Mouse (Mus musculus): ENCODE measurements around the gene Chac2. TPM values are rescaled to one million over a fixed set of nuclear protein-coding genes. Genes with fewer than 3 reads are reported as not detected.
A peak's percentile ranks its signal among the peaks of the same experiment; 100 is the strongest.
"Not testable (repeated sequence)": the region's sequence is repeated elsewhere in the genome, so short reads cannot be mapped to it uniquely, and the experiment has no call there.

Chac2 gene
- 72.1 and 90.4 TPM in 2 replicates for polyA plus RNA-seq (2015; fragmentation: Nextera tagmentation; extraction: Ambion mirVana)

GRCm38 (mm10) chr11:30985877-30986624 is at the start of gene Chac2:
TSS of gene Chac2 (minus strand) at chr11:30986350.
- Histone ChIP-seq H3K27ac (peak within 1 kb of the TSS; percentile 92), H3K4me3 (replicated peaks) (peak within 1 kb of the TSS; percentile 74), H3K4me2 (peak within 1 kb of the TSS; percentile 74), H3K9ac (peak within 1 kb of the TSS; percentile 93), H3K36me3 (peaks cover 10% of the 10 kb centered on the region), H3K4me1 (replicated peaks) (peaks cover 24% of the 10 kb centered on the region), H3K9me3 (replicated peaks) (no peaks in the 10 kb centered on the region), H3K27me3 (no peaks in the 10 kb centered on the region)
- ATAC-seq (ENCODE audit: low read depth) (peak; percentile 99), DNase-seq (peak; percentile 78)
- WGBS (ENCODE audit: insufficient replicate concordance): under 1% methylated on average over 22 of the region's 22 CpGs

- DNase-seq (no peak), ATAC-seq (ENCODE audit: low read depth) (no peak)
- Histone ChIP-seq H3K9me3 (replicated peaks) (peaks cover 7% of the 10 kb centered on the region; the same call in 1 of the 2 replicates), H3K27ac (no peak overlapping the region), H3K27me3 (no peaks in the 10 kb centered on the region), H3K9ac (no peak overlapping the region), H3K4me1 (replicated peaks) (no peaks in the 10 kb centered on the region), H3K4me2 (no peak overlapping the region), H3K4me3 (replicated peaks) (no peak overlapping the region), H3K36me3 (peaks cover 9% of the 10 kb centered on the region)
- WGBS (ENCODE audit: insufficient replicate concordance): 89% methylated on average over 4 of the region's 4 CpGs
Measured at GRCm38 (mm10) chr11:31034958-31035357, 48.8 kb upstream of the Chac2 start.

- not testable (repeated sequence) for H3K36me3 ChIP-seq; ATAC-seq (ENCODE audit: low read depth); DNase-seq; H3K9me3 ChIP-seq (replicated peaks); H3K27ac ChIP-seq; H3K4me1 ChIP-seq (replicated peaks); H3K9ac ChIP-seq; H3K4me3 ChIP-seq (replicated peaks); H3K4me2 ChIP-seq; H3K27me3 ChIP-seq
- WGBS (ENCODE audit: insufficient replicate concordance): 70% methylated on average over 15 of the region's 15 CpGs
Measured at GRCm38 (mm10) chr11:31017466-31017865, 31.3 kb upstream of the Chac2 start.

- 78% methylated on average over 1 of the region's 1 CpGs for WGBS (ENCODE audit: insufficient replicate concordance)
- DNase-seq; H3K9me3 ChIP-seq (replicated peaks); H3K27ac ChIP-seq; H3K36me3 ChIP-seq; H3K27me3 ChIP-seq; H3K9ac ChIP-seq: not testable (repeated sequence)
- Histone ChIP-seq H3K4me2 (0 out of 2 replicates have a peak overlapping the region, but pooled peaks have one; percentile 2), H3K4me3 (replicated peaks) (0 out of 2 replicates have a peak overlapping the region, but pooled peaks have one; percentile 16), H3K4me1 (replicated peaks) (peaks cover 12% of the 10 kb centered on the region)
- peak; percentile 26; the same call in 1 of the 2 replicates for ATAC-seq (ENCODE audit: low read depth)
Measured at GRCm38 (mm10) chr11:31009668-31010067, 23.5 kb upstream of the Chac2 start.

- Histone ChIP-seq H3K9ac (peak overlapping the region; percentile 61), H3K27ac (peak overlapping the region; percentile 90), H3K4me1 (replicated peaks) (peaks cover 56% of the 10 kb centered on the region), H3K4me3 (replicated peaks) (no peak overlapping the region), H3K4me2 (peak overlapping the region; percentile 34), H3K9me3 (replicated peaks) (no peaks in the 10 kb centered on the region), H3K27me3 (no peaks in the 10 kb centered on the region), H3K36me3 (0 out of 2 replicates have a peak, but pooled peaks cover 3% of the 10 kb centered on the region)
- ATAC-seq (ENCODE audit: low read depth) (peak; percentile 90), DNase-seq (peak; percentile 58)
- WGBS (ENCODE audit: insufficient replicate concordance): 27% methylated on average over 4 of the region's 4 CpGs
Measured at GRCm38 (mm10) chr11:31001169-31001908, 15.2 kb upstream of the Chac2 start.

GRCm38 (mm10) chr11:31000028-31000427 is 13.9 kb upstream of the Chac2 start:
- Histone ChIP-seq H3K4me1 (replicated peaks) (peaks cover 58% of the 10 kb centered on the region), H3K9me3 (replicated peaks) (no peaks in the 10 kb centered on the region), H3K4me2 (0 out of 2 replicates have a peak overlapping the region, but pooled peaks have one; percentile 0), H3K27me3 (no peaks in the 10 kb centered on the region), H3K9ac (peak overlapping the region; percentile 39; the same call in 1 of the 2 replicates), H3K4me3 (replicated peaks) (no peak overlapping the region), H3K27ac (peak overlapping the region; percentile 90), H3K36me3 (no peaks in the 10 kb centered on the region)
- WGBS (ENCODE audit: insufficient replicate concordance): 20% methylated on average over 2 of the region's 2 CpGs
- ATAC-seq (ENCODE audit: low read depth) (no peak), DNase-seq (peak; percentile 38)

GRCm38 (mm10) chr11:30998704-30999103 is 12.6 kb upstream of the Chac2 start:
- Histone ChIP-seq H3K4me2 (peak overlapping the region; percentile 7), H3K9me3 (replicated peaks) (no peaks in the 10 kb centered on the region), H3K27me3 (no peaks in the 10 kb centered on the region), H3K36me3 (no peaks in the 10 kb centered on the region), H3K27ac (peak overlapping the region; percentile 90), H3K4me1 (replicated peaks) (peaks cover 58% of the 10 kb centered on the region), H3K9ac (peak overlapping the region; percentile 24), H3K4me3 (replicated peaks) (no peak overlapping the region)
- 34% methylated on average over 2 of the region's 2 CpGs for WGBS (ENCODE audit: insufficient replicate concordance)
- DNase-seq (no peak), ATAC-seq (ENCODE audit: low read depth) (peak; percentile 56)

- Histone ChIP-seq H3K4me2 (peak overlapping the region; percentile 34), H3K9ac (peak overlapping the region; percentile 44), H3K4me1 (replicated peaks) (peaks cover 55% of the 10 kb centered on the region), H3K36me3 (no peaks in the 10 kb centered on the region), H3K27me3 (no peaks in the 10 kb centered on the region), H3K27ac (peak overlapping the region; percentile 90), H3K9me3 (replicated peaks) (no peaks in the 10 kb centered on the region), H3K4me3 (replicated peaks) (no peak overlapping the region)
- 30% methylated on average over 5 of the region's 5 CpGs for WGBS (ENCODE audit: insufficient replicate concordance)
- peak; percentile 43 for DNase-seq
- ATAC-seq (ENCODE audit: low read depth): peak; percentile 67
Measured at GRCm38 (mm10) chr11:30998199-30998598, 12.0 kb upstream of the Chac2 start.

- peak; percentile 58 for DNase-seq
- H3K36me3 ChIP-seq: no peaks in the 10 kb centered on the region
- peaks cover 42% of the 10 kb centered on the region for H3K4me1 ChIP-seq (replicated peaks)
- H3K4me3 ChIP-seq (replicated peaks): no peak overlapping the region
- no peak overlapping the region for H3K4me2 ChIP-seq
- H3K9me3 ChIP-seq (replicated peaks): no peaks in the 10 kb centered on the region
- ATAC-seq (ENCODE audit: low read depth): peak; percentile 59
- no peak overlapping the region for H3K27ac ChIP-seq
- 58% methylated on average over 3 of the region's 3 CpGs for WGBS (ENCODE audit: insufficient replicate concordance)
- no peak overlapping the region for H3K9ac ChIP-seq
- no peaks in the 10 kb centered on the region for H3K27me3 ChIP-seq
Measured at GRCm38 (mm10) chr11:30996670-30997069, 10.5 kb upstream of the Chac2 start.

GRCm38 (mm10) chr11:30986625-30987017 is 471 bp upstream of the Chac2 start:
- no peak for DNase-seq

GRCm38 (mm10) chr11:30985237-30985636 is 913 bp downstream of the Chac2 start:
- 36% methylated on average over 2 of the region's 2 CpGs for WGBS (ENCODE audit: insufficient replicate concordance)
- Histone ChIP-seq H3K9ac (peak overlapping the region; percentile 93), H3K4me1 (replicated peaks) (peaks cover 24% of the 10 kb centered on the region), H3K36me3 (peaks cover 11% of the 10 kb centered on the region), H3K4me3 (replicated peaks) (peak overlapping the region; percentile 74), H3K9me3 (replicated peaks) (no peaks in the 10 kb centered on the region), H3K27ac (peak overlapping the region; percentile 92), H3K27me3 (no peaks in the 10 kb centered on the region), H3K4me2 (peak overlapping the region; percentile 74)
- DNase-seq (no peak), ATAC-seq (ENCODE audit: low read depth) (no peak)

More at GRCm38 (mm10) chr11:30986625-30987017, 471 bp upstream of the Chac2 start:
- ATAC-seq (ENCODE audit: low read depth): peak; percentile 72
- Histone ChIP-seq H3K9ac (peak overlapping the region; percentile 93), H3K27ac (peak overlapping the region; percentile 92), H3K36me3 (peaks cover 10% of the 10 kb centered on the region), H3K4me1 (replicated peaks) (peaks cover 21% of the 10 kb centered on the region), H3K27me3 (no peaks in the 10 kb centered on the region), H3K9me3 (replicated peaks) (no peaks in the 10 kb centered on the region), H3K4me2 (peak overlapping the region; percentile 74), H3K4me3 (replicated peaks) (peak overlapping the region; percentile 74)
- 0% methylated on average over 2 of the region's 2 CpGs for WGBS (ENCODE audit: insufficient replicate concordance)

Data from liver, embryonic 13.5 days (tissue).